Mouse (Mus musculus) v-Abl transformed pro-B cells (cell line): Measurements from ENCODE around the gene Cldn11.

Source experiments
- in situ Hi-C, 2 experiments: fragments of 400-800 bp; cut with MboI; formaldehyde crosslinking; loops; one replicate each; pipeline ENCODE4 v1.15.1; 2025; ENCODE audit not compliant: unreplicated experiment in 2 of 2

Gene Cldn11

DNA sequence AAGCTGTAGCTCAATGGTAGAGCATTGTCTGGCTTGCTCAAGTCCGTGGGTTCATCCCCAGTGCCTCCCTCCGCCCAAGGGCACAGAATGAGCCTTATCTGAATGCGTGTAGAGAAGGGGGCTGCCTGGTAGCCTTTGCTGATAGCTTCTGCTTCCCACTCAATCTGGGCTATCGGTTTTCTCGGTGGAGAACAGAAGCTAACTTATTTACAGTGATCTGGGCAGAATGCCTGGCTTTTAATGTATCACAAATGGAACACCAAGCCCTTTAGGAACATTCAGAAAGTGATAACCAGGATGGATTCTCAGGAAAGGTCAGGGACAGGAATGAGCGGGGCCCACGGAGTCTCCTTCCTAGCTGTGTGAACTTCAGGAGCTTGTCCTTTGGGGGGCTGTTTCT, 1.1 kb upstream of the Cldn11 start:
- in situ Hi-C loops = loop anchor here (5.0 to 25.0 kb wide), 5 partner anchors 174 to 1589 kb away; partner anchors contain the start of genes Zfp639 (in 2 of the 2), Mrpl47 (in 1 of the 2) and Ndufb5 (in 1 of the 2)

DNA sequence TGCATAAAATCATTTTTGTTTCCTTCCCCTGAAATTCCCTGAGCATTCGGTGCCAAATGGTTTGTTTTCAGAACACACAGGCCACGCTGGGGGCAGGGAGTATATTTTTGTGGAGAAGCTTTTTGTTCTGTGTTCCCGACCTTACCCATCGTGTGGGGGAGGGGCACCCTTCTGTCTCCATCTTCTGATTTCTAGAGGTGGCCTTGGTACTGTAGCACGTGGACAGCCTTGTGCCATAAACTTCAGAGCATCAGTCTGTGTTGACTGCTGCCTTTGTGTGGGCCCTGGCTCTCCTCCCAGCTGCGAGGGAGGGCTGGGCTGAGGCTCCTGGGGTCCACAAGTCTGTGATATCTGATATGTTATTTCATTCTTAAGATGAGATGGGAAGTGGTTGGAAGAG, 2.4 kb downstream of the Cldn11 start:
- in situ Hi-C loops = loop anchor here in 1 of 2 experiments (25.0 kb wide), 1 partner anchor 1135 kb away; no protein-coding TSS in a partner anchor

DNA sequence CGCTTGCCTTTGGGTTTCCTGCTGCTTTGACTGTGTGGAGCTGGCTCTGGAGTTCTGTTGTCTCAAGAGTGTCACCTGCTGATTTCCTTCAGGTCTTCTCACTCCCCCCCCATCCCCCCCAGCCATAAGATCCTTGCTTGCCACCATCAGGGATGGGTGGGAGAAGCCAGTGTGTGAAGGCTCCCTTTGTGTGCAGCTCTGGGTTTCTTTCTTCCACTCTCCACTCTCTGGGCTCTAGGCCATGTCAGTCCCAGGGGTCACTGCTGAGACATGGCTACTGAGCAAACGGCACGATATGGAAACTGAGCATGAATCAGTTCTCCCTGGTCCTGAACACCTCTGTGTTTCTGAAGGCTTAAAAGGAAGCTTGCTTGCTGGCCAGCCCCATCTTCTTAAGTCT, 6.4 kb downstream of the Cldn11 start:
- in situ Hi-C loops = loop anchor here in 1 of 2 experiments (25.0 kb wide), 1 partner anchor 1131 kb away; no protein-coding TSS in a partner anchor

DNA sequence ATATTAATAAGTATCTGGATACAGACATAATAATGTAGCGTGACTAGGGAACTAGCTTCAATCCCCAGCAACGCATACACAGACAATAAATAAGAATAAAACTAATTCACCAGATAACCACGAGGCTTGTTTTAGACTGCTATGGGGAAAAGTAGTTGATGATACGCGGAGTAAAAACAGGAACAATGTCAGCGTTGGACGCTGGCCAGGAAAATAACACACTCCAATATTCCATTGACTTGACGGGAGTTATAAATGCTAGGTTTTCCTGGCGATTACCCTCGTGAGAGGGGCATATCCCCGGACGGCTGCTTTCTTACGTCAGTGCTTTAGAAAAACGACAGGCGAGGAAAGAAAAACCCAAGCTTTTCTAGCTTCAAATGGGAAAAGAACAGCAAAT, 8.1 kb downstream of the Cldn11 start:
- in situ Hi-C loops = loop anchor here in 1 of 2 experiments (25.0 kb wide), 1 partner anchor 1130 kb away; no protein-coding TSS in a partner anchor

DNA sequence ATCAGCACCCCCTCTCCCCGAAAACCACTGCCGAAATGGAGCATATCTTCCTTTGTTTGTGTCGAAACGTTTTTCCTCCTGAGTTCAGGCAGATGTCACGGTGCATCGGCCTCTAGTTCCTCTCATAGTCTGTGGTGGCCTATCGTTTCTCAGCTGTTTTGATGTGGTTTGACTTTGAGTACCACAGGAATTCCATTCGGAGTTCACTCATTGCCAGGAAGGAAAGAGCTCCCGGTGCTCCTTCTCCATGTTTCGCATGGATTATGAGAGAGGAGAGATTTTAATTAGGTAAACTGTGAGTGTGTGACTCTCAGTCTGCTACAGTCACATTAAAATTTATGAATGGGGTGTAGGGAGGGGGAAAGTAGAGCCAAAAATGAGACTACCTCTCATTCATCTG, 10.3 kb downstream of the Cldn11 start:
- in situ Hi-C loops = loop anchor here in 1 of 2 experiments (25.0 kb wide), 1 partner anchor 1127 kb away; no protein-coding TSS in a partner anchor

DNA sequence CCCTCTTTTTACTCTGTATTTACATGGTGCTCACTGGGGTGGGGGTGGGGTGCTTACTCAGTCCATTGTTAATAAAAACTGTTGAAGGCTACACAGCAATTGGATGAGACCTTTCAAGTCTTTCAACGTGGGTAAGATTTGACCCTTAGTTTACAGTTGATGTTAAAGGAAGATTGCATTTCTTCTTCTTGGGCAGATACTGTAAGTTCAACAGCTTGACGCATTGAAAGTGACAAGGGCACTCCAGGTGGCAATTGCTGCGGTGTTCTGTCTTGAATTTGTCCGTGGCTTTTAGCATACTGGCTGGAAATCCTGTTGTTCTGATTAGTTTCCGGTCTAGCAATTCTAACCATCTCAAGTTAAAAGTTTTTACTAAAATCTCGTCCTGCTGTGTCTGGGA, 11.6 kb downstream of the Cldn11 start:
- in situ Hi-C loops = loop anchor here in 1 of 2 experiments (25.0 kb wide), 1 partner anchor 1126 kb away; no protein-coding TSS in a partner anchor

DNA sequence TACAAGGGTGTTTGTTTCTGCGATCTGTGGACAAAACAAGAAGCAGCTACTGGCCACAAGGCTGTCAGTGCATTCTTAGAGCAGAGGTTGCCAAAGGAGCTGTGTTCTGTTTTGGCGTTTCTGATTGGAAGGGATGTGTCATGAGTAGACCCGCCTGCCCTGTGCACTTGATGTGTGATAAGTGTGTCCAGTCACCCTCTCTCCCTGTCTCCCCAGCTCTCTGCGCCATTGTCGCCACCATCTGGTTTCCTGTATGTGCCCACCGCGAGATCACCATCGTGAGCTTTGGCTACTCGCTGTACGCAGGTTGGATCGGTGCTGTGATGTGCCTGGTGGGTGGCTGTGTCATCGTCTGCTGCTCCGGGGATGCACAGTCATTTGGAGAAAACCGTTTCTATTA, 13.1 kb downstream of the Cldn11 start:
- in situ Hi-C loops = loop anchor here in 1 of 2 experiments (25.0 kb wide), 1 partner anchor 1124 kb away; no protein-coding TSS in a partner anchor

DNA sequence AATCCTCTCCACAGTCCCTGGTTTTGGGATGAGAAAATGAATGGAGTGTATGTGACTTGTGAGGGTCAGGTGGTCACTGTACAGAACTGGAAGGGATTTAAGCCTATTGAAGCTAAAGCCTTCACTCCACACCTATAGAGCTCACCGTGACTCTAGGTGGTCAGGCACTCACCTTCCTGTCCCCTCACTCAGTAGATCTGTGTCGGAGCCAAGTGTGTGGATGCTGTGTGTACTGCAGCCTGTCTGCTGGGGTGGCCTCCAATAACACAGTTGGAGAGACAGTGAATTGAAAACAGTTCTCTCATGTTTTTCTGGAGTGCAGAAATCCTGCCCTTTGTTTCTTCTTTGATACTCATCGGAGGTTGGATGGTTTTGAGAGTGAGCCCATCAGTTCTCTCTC, 16.1 kb downstream of the Cldn11 start:
- in situ Hi-C loops = loop anchor here in 1 of 2 experiments (25.0 kb wide), 1 partner anchor 1121 kb away; no protein-coding TSS in a partner anchor

DNA sequence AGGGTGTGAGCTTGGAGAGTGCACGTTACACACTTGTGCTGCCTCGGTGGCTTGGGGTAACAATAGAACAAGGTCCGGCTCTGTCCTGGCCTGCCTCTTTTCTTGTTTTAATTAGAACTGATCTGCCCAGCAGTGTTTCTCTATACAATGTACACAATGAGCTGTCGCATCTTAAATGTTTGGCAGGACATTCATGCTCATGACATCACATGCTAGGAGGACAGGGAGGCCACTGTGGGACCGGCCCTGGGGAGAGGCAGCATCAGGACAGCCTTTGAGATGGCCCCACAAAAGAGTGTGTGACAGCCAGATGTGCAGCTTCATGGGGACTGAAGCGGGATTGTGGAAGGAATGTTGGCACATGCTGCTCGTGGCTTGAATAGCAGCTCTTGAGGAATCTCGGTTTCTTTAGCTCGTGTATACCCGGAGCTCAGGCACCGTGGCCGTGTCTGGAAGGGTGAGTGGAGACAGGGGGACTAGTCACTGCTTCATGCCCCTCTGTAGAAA, 16.7 kb downstream of the Cldn11 start:
- in situ Hi-C loops = loop anchor here in 1 of 2 experiments (25.0 kb wide), 1 partner anchor 1121 kb away; no protein-coding TSS in a partner anchor

DNA sequence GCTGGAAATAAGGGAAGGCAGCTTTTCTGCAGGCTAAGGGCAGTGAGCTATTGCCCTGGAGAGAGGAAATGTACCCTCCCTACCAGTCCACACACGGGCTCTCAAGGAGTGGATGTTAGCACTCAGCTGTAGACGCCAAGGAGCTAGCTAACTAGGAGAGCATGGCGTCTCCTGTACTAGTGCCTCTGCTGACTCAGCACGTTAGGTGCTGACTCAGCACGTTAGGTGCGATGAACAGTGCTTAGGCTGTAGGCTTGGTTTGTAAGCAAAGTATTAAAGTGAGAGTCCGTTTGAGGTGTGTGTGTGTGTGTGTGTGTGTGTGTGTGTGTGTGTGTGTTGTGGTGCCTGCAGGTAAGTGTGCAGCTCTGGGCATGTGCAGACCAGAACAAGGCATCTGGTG, 40.6 kb downstream of the Cldn11 start:
- in situ Hi-C loops = no loop called here

DNA sequence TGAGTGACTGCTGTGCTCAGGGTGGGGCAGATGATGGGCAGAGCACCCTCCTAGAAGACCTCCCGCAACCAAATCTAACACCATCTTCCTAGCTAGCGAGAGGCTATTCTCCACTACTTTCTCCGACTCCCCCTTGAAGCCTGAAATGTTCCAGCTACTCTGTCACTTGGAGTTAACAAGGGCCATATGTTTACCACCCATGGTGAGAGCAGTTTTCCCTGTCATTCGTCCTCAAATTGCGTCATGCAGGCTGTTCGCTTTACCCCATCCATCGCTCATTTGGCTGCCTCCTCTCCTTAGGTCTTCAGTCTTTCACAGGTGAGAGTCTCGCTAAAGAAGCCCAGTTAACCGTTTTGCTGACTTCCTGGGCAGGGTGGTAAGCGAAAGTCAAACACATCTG, 41.7 kb downstream of the Cldn11 start:
- in situ Hi-C loops = no loop called here

DNA sequence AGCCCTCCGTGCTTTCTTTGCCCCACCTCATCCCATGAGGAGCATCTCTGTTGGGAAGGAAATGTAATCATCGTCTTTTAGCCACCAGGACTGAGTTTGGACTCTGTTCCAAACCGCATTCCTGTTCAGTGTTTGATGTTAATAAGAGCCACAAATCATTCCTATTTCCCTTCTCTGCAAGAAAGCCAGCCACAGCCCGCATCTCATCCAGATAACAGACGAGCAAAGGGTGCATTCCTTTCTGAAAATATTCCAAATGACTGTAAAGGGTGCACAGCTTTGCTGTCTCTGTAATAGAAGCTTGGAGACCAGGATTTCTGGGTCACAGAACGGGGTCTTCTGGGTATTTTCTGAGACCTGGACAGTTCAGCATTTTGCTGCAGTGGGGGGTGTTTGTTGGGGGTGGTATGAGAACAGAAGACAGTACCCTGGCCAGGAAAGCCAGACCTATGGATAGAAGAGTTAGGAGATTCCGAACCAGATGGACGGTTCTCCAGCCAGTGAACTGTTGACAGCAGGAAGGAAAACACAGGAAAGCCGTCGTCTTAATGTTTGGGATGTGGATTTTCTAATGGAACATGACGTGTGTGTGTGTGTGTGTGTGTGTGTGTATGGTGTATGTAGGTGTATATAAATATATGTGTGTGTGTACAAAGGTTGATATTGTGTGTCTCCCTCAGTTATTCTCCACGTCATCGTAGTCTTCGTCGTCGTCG, 49.6 kb downstream of the Cldn11 start:
- in situ Hi-C loops = no loop called here

DNA sequence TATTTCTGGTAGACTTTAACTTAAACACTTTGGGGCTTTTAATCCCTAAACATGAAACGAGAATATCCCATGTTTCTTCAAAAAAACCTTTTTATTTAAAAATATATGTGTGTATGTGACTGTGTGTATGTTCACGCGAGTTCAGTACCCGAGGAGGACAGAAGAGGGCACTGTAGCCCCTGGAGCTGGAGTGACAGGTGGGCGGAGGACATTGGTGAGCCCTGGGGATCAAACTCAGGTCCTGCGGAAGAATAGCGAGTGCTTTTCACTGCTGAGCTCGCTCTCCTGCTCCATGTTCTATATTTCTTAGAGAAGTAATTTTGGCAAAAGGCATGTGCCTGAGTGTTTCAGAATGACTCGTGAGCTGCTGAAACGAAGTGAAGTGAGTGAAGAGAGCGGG, 54.2 kb downstream of the Cldn11 start:
- in situ Hi-C loops = no loop called here

DNA sequence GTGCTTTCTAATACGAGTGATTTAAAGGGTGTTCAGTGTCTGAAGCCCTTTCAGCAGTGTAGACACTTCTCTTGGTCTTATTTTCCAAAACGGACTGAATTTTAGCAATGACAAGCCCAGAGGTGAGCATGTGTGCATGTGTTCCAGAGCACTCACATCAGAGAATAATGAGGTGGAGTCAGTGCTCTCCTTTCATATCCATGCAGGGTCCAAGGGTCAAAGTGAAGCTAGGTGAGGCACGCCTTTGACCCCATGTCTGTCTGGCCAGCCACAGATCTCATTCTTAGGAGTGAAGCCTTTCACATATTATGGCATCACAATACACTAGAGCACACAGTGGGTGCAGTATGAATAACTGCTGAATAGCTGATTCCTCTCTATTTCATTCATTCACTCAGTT, 55.4 kb downstream of the Cldn11 start:
- in situ Hi-C loops = no loop called here

DNA sequence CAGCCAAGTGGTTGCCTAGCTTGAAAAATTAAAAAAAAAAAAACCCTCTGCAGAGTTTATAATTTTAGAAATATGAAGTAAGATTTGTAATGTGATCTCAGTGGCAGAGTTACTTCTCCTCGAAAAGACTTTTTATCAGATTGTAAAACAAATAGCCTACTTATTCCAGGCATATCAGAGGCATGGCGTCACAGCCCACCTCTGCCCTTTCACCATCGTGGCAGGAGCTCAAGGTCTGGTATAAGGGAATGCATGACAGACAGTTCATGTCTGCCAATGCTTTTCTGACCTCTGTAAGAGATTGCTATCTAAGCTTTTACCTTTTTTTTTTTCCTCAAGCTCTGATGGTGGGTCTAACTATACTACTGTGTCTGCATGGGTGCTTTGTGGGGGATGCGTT, 58.3 kb downstream of the Cldn11 start:
- in situ Hi-C loops = no loop called here

DNA sequence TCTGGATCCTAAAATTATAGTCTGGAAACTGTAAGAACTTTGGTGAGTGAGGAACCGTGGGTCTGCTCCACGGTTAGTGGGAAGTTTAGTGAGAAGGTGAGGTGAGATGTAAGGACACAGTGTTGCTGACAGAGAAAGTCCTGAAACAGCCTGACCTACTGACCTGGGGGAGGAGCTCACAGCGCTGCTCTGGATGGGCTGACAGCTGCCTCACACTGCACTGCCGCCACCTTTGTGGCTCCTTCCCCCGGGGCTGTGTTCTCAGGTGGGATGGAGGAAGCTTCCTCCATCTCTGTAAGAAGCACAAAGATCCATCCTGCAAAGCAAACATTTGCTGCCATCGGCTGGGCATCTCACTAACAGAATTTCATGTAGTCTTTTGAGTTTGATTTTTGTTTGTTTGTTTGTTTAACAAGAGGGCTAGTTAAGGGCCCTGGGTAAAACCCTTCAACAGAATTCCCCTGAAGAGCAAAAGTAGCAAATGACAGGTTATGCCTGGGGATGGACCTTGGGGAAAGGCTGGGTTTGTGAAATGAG, 58.8 kb downstream of the Cldn11 start:
- in situ Hi-C loops = no loop called here

DNA sequence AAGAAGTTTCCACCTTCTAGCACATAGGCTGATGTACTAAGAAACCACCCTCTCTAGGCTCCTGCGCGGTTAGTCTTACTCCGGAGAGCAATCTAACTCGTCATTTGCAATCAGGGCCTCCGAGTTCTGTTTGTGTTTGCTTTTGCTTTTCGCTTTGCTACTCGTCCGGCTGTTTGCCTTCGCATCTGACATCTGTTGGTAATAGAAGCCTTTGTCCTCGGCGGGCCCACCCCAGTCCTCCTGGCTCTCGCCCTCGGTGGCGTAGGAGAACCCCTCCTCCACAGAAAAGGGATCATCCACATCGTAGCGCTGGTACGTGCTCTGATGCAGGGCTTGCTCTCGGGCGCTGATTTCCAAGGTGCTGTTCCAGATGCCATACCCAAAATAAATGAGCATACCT, 59.3 kb downstream of the Cldn11 start:
- in situ Hi-C loops = no loop called here

DNA sequence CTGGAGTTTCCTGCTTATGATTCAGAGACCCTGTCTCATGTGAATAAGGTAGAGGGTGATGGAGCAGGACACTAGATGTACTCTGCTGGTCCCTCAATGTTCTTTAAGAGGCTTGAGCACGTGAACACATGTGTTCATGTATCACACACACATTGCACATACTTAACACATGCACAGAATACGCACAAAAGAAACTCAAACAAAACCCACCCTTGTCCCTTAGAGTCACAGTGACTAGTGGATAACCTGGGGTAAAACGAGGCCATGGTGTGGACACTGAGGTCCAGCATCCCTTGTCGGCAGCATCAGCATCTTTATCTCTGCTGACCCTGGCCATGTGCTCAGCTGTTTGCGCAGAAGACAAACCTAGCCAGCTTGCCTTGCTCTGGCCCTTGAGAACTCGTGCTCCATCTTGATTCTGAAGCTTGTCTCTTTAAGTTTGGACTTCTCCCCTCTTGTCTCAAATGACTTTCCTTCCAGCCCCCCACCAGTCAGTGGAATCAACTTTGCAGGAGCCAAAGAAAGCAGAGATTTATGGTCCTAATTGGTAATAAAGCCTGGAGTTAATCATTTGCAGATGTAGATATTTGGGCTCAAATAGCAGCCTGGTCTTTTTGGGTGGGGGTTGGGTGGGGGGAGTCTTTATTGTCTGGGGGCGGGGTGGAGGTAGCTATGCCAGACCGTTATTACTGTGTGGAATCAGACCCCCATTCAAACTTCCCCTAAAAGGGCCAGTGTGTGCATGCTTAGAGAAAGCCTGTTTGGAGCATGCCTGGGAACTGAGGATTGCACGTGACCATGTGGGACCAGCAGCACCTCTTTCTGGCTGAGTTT, 62.7 kb downstream of the Cldn11 start:
- in situ Hi-C loops = no loop called here

DNA sequence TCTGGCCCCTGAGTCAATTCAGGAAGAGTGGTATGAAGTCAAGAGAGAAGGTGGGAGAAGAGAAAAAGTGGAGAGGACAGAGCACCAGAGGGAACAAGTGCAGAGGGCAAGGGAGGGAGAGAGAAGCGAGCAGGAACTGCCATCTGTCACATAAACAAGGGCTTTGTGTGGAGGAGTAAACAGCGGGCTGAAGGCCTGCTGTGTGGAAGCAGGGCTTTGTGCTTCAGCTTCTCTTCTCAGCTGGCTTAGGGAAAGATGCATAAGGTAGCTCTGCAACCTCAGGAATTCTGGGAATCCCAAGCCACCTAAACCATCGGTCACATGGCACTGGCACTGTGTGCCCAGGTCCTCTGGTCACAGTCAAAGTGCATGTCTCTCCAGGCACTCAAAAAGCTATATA, 64.1 kb downstream of the Cldn11 start:
- in situ Hi-C loops = no loop called here
